Mouse (Mus musculus) erythroblast, embryonic 14.5 days (primary cell): Measurements from ENCODE around the gene Arhgap8.

ENCODE experiments used
- GATA1 ChIP-seq: IDR thresholded peaks from 2 replicates; pipeline ENCODE4 v1.6.1; 2012; ENCODE audit warnings: low read length, inconsistent platforms, mixed read lengths
- TAL1 ChIP-seq: IDR thresholded peaks from 3 replicates; pipeline ENCODE4 v1.6.1; 2012; ENCODE audit warnings: low read length, inconsistent platforms, mixed read lengths

DNA sequence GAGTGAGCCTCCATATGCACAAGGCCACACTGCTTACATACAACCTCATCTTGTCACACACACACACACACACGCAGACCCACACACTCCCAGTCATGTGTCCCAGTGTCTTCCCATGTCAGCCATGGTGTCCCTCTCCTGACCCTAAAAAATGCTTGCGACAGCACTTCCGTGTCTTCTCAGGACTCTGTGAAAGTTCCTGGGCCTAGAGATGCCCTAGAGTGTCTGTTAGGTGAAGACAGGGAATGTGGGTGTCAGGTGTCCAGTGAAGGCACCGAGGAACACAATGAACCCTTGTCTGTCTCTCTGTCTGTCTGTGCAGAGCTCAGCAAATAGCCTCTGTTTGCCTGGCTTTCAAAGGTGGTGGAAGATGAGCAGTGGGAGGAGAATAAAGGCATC lies 49.2 kb upstream of the Arhgap8 start:
- TF ChIP-seq GATA1 (no peak), TAL1 (no peak)
